Mouse (Mus musculus) CH12.LX (cell line): Measurements from ENCODE around the gene Hk1.

Source experiments
- BHLHE40 ChIP-seq: IDR thresholded peaks from 2 replicates; pipeline ENCODE4 v1.6.1; 2011; ENCODE audit warnings: mild to moderate bottlenecking, low read depth, low read length, improper control_type of control experiment
- CTCF ChIP-seq, 2 experiments: IDR thresholded peaks in 1 of 2; conservative IDR thresholded peaks in 1 of 2; 2 replicates each; pipeline ENCODE4 v1.5.1; 2011 to 2012; ENCODE audit warnings: low read depth in 2 of 2, low read length in 2 of 2, improper control_type of control experiment in 1 of 2, inconsistent platforms in 1 of 2, mild to moderate bottlenecking in 1 of 2, moderate library complexity in 1 of 2
- MAX ChIP-seq: IDR thresholded peaks from 2 replicates; pipeline ENCODE4 v1.6.1; 2011; ENCODE audit warnings: low read length, improper control_type of control experiment
- MXI1 ChIP-seq: IDR thresholded peaks from 2 replicates; pipeline ENCODE4 v1.6.1; 2011; ENCODE audit warnings: mild to moderate bottlenecking, low read depth, low read length, improper control_type of control experiment
- POLR2A ChIP-seq: IDR thresholded peaks from 2 replicates; pipeline ENCODE4 v1.6.1; 2011; ENCODE audit warnings: low read depth, mild to moderate bottlenecking, improper control_type of control experiment, low read length
- RCOR1 ChIP-seq: conservative IDR thresholded peaks from 2 replicates; pipeline ENCODE4 v1.6.1; 2012; ENCODE audit warnings: low read depth, mild to moderate bottlenecking, inconsistent platforms, low read length, improper control_type of control experiment
- ZKSCAN1 ChIP-seq: IDR thresholded peaks from 2 replicates; pipeline ENCODE4 v1.6.1; 2012; ENCODE audit warnings: low read depth, inconsistent platforms, low read length, improper control_type of control experiment, borderline replicate concordance

GRCm38 (mm10) chr10:62422255-62422654, 42.5 kb upstream of the Hk1 start, which contains the start of gene Hkdc1:
- TF ChIP-seq ZKSCAN1 (no peak), MAX (no peak), RCOR1 (no peak), MXI1 (no peak), CTCF (conservative IDR thresholded peaks at IDR 0.05 in 1 of 2, IDR thresholded peaks at IDR 0.05 in 1 of 2; ENCODE audit: low read depth in 2 of 2, low read length in 2 of 2) (no peak), POLR2A (no peak), BHLHE40 (no peak)
